Mouse (Mus musculus) E14TG2a.4 (cell line): ENCODE measurements at regions not wholly inside any gene's neighbourhood (a gene's known extent, or its start where the extent isn't known, plus 50 kb on each side); places are given as distances from the start of the nearest gene placed in this dataset.

Experiments
- CTCF ChIP-seq: conservative IDR thresholded peaks from 2 replicates; pipeline ENCODE4 v1.5.1; 2014; ENCODE audit warnings: low read length
- NANOG ChIP-seq: IDR thresholded peaks from 2 replicates; pipeline ENCODE4 v1.6.1; 2014; ENCODE audit warnings: borderline replicate concordance, low read length, mixed read lengths
- POU5F1 ChIP-seq: IDR thresholded peaks from 2 replicates; pipeline ENCODE4 v1.6.1; 2014; ENCODE audit warnings: low read length, borderline replicate concordance

DNA sequence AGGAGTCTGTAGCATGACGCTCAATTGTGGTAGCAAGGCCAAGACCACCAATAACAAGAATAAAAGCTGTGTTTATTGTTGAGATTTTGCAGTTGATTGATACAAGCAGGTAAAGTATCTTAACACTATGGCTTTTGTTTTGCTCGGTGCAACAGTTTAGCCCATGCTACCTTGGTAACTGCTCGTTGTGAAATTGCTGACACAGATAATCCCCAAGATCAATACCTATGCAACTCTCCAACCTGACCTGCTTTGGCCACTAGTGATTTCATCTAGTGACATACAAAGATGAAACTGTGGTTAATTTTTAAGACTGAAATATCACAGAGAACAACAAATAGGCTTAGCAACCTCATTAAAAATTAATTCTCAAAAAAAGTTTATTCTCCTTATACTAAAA lies 85.2 kb upstream of the Kynu start:
- TF ChIP-seq CTCF: no peak
- no peak for TF ChIP-seq POU5F1
- no peak for TF ChIP-seq NANOG
